Mouse (Mus musculus) lung, embryonic 15.5 days (tissue): ENCODE data around the gene Luc7l2. TPM values are rescaled to one million over a fixed set of nuclear protein-coding genes. Genes with fewer than 3 reads are reported as not detected.

Experiments
- ATAC-seq: fragments of 200-750 bp; cut with Nextera tagmentation; 2 replicates; pipeline ENCODE4 v1.8.0; 2017; ENCODE audit warnings: moderate number of reproducible peaks, borderline replicate concordance; ENCODE audit not compliant: low FRiP score, low TSS enrichment; ENCODE audit errors: extremely low read depth
- H3K27ac ChIP-seq: fragments of 300-500 bp; sonication (generic); 2 replicates; pipeline ENCODE4 v1.5.1; 2015; ENCODE audit warnings: moderate library complexity, mild to moderate bottlenecking, inconsistent platforms
- H3K27me3 ChIP-seq: fragments of 300-500 bp; sonication (generic); 2 replicates; pipeline ENCODE4 v1.6.1; 2015; ENCODE audit warnings: inconsistent platforms
- H3K36me3 ChIP-seq: fragments of 300-500 bp; sonication (generic); 2 replicates; pipeline ENCODE4 v1.6.1; 2015; ENCODE audit warnings: inconsistent platforms
- H3K4me1 ChIP-seq: fragments of 300-500 bp; sonication (generic); 2 replicates; pipeline ENCODE4 v1.6.1; 2015; ENCODE audit warnings: inconsistent platforms
- H3K4me2 ChIP-seq: fragments of 300-500 bp; sonication (generic); 2 replicates; pipeline ENCODE4 v1.6.1; 2015; ENCODE audit warnings: inconsistent platforms, mild to moderate bottlenecking, moderate library complexity
- H3K4me3 ChIP-seq: fragments of 300-500 bp; sonication (generic); 2 replicates; pipeline ENCODE4 v1.5.1; 2015; ENCODE audit warnings: mild to moderate bottlenecking, inconsistent platforms
- H3K9ac ChIP-seq: fragments of 300-500 bp; sonication (generic); 2 replicates; pipeline ENCODE4 v1.6.1; 2015; ENCODE audit warnings: inconsistent platforms
- H3K9me3 ChIP-seq: fragments of 300-500 bp; sonication (generic); 2 replicates; pipeline ENCODE4 v1.6.1; 2016; ENCODE audit warnings: inconsistent platforms
- WGBS: fragments of 180-500 bp; shearing (Covaris S2); methylation state at CpG from one replicate; pipeline ENCODE4 v1.1.7; 2015; 5-methylcytosine and 5-hydroxymethylcytosine counted together
- polyA plus RNA-seq: library from polyadenylated mRNA; unstranded; fragments of >200 nt; fragmentation: Nextera tagmentation; extraction: Ambion mirVana; gene quantifications from 2 replicates; pipeline ENCODE4 v1.2.1, GENCODE M21; 2015

The Luc7l2 gene
- polyA plus RNA-seq, 1 experiment from 2014 or later: 35.8 TPM

DNA sequence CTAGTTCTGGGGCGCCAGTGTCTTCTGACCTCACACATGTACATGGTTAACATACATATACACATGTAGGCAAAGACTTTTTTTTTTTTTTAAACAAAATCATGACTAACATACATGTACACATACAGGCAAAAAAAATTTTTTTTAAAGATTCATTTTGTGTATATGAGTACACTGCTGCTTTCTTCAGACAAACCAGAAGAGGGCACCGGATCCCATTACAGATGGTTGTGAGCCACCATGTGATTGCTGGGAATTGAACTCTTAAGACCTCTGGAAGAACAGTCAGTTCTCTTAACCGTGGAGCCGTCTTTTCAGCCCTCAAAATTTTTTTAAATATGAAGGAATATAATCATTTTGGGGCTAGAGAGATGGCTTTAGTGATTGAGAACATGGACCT, 46.3 kb downstream of the Luc7l2 start:
- no peak for ATAC-seq
- Histone ChIP-seq H3K4me3 (no peak overlapping the region), H3K9me3 (no peaks in the 10 kb centered on the region), H3K27me3 (no peaks in the 10 kb centered on the region), H3K4me2 (no peak overlapping the region), H3K27ac (no peak overlapping the region), H3K9ac (no peak overlapping the region), H3K4me1 (no peaks in the 10 kb centered on the region), H3K36me3 (peaks cover 52% of the 10 kb centered on the region)
- WGBS: 88% methylated on average over 4 of the region's 4 CpGs

DNA sequence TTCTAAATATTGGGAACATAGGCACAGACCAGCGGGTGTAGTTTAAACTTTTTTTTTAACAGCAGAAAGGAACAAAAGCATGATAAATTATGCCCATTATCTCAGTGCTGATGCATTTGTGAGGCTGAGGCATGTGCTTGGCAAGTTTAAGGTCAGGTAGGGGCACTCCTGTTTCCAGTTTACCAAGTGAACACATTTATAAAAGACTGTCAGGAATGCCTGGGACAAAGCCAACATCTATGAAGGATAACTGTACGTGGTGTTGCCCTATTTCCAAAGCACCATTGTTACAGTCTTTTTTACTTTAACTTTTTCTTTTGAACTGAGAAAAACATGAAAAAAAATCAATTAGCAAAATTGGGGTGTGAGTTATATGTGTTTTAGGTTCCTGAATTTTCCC, 58.8 kb downstream of the Luc7l2 start:
- Histone ChIP-seq H3K27me3 (no peaks in the 10 kb centered on the region), H3K36me3 (peaks cover 46% of the 10 kb centered on the region), H3K4me2 (no peak overlapping the region), H3K4me1 (no peaks in the 10 kb centered on the region), H3K9ac (no peak overlapping the region), H3K27ac (no peak overlapping the region), H3K4me3 (no peak overlapping the region), H3K9me3 (no peaks in the 10 kb centered on the region)
- 71% methylated on average over 2 of the region's 2 CpGs for WGBS
- no peak for ATAC-seq

DNA sequence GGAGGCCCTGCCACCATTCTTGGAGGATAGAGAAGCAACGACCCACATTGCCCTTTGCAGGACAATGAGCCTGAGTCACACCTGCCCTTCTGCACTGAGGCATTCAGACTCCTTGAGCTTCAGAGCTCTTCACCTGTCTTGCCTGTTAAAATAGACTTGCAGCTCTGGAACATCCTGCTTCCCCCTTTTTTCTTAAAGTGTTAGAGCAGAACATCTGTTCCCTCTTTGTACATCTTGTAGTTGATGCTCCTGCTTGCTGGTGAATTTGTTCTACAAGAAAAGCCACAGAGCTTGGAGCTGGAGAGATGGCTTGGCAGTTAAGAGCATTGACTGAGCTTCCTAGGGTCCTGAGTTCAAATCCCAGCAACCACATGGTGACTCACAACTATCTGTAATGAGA, 71.3 kb downstream of the Luc7l2 start:
- no peaks in the 10 kb centered on the region for H3K4me1 ChIP-seq
- no peak overlapping the region for H3K9ac ChIP-seq
- H3K27me3 ChIP-seq: no peaks in the 10 kb centered on the region
- no peak overlapping the region for H3K4me3 ChIP-seq
- H3K4me2 ChIP-seq: no peak overlapping the region
- WGBS: 87% methylated on average over 1 of the region's 1 CpGs
- H3K9me3 ChIP-seq: no peaks in the 10 kb centered on the region; the same call in 1 of the 2 replicates
- H3K36me3 ChIP-seq: peaks cover 29% of the 10 kb centered on the region
- no peak overlapping the region for H3K27ac ChIP-seq
- no peak for ATAC-seq

DNA sequence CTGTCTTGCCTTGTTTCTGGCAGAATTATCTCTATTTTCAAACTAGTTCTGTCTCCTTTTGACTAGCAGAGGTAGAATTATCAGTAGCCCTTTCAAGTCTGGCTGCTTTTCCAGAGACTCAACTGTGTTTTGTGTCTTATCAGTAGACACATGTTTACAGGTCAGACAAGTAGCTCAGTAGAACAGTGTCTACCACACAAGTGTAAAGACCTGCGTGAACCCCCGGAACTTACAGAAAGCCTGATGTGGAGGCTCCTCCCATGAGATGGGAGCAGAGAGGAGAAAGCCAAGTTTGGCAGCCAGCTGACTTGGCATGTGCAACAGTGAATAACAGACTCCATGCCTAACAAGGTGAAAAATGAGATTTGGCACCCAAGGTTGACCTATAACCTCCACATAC, 72.3 kb downstream of the Luc7l2 start:
- no peak for ATAC-seq

DNA sequence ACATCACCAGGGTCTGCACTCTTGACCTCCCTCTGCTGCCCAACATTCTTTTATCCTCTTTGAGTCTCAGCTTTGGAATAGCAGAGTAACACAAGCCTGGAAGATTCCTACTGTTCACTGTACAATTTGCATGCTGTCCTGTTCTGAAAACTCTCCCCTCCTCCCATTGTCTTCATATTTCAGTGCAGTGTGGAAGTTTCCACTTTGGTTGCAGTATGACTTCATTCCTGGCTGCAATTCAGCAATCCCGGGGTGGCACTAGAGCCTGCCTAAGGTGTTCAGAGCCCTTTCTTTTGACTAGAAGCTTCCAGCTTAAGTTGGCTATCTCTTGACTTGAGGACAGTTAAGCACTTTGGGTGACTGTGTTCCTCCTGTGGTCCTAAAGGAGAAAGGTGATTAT, 73.3 kb downstream of the Luc7l2 start:
- Histone ChIP-seq H3K9me3 (no peaks in the 10 kb centered on the region), H3K9ac (no peak overlapping the region), H3K4me3 (no peak overlapping the region), H3K27ac (no peak overlapping the region), H3K27me3 (no peaks in the 10 kb centered on the region), H3K4me2 (no peak overlapping the region), H3K36me3 (peaks cover 11% of the 10 kb centered on the region), H3K4me1 (no peaks in the 10 kb centered on the region)
- 47% methylated on average over 1 of the region's 1 CpGs for WGBS
- no peak for ATAC-seq

More for the DNA sequence above, 72.3 kb downstream of the Luc7l2 start:
- Histone ChIP-seq H3K4me3 (no peak overlapping the region), H3K9me3 (no peaks in the 10 kb centered on the region; the same call in 1 of the 2 replicates), H3K27ac (no peak overlapping the region), H3K4me2 (no peak overlapping the region), H3K4me1 (no peaks in the 10 kb centered on the region), H3K36me3 (peaks cover 20% of the 10 kb centered on the region), H3K27me3 (no peaks in the 10 kb centered on the region), H3K9ac (no peak overlapping the region)
- WGBS: 40% methylated on average over 2 of the region's 2 CpGs

DNA sequence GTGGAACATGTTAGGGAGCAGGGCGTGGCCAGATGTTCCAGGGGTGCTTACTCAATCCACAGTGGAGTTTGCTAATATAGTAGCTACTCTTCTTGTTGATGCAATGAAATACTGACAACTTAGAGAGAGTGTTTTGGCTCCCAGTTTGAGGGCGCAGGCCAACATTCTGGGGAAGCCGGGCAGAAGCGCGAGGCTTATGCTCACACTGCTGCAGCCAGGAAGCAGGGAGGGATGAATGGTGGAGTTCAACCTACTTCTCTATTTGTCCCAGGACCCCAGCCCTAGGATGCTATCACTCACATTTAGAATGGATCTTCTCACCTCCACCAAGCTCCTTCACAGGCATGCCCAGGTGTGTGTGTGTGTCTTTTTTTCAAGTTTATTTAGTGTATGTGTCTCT, 75.0 kb downstream of the Luc7l2 start:
- WGBS: 92% methylated on average over 5 of the region's 5 CpGs

DNA sequence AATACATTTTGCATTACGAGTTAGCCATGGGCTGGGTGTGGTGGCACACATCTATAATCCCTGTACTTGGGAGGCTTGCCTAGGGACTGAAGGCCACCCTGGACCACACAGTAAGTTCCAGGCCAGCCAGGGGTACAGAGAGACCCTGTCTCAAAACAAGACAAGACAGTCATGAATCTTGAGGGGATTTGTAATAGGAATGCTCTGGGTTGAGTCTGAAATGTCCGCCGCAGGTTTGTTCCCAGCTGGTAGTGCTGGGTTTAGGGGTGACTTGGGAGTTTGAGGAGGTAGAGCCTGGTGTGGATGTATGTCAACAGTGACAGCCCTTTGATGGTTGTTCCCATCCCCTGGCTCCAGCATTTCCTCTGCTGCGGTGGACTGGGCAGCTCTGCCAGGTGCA, 75.9 kb downstream of the Luc7l2 start:
- no peak overlapping the region for H3K9ac ChIP-seq
- no peaks in the 10 kb centered on the region for H3K9me3 ChIP-seq
- H3K4me1 ChIP-seq: no peaks in the 10 kb centered on the region
- ATAC-seq: no peak
- no peak overlapping the region for H3K4me2 ChIP-seq
- no peaks in the 10 kb centered on the region for H3K27me3 ChIP-seq
- 88% methylated on average over 4 of the region's 4 CpGs for WGBS
- no peak overlapping the region for H3K4me3 ChIP-seq
- H3K27ac ChIP-seq: no peak overlapping the region
- H3K36me3 ChIP-seq: no peaks in the 10 kb centered on the region

More for the DNA sequence above, 75.0 kb downstream of the Luc7l2 start:
- H3K27me3 ChIP-seq: no peaks in the 10 kb centered on the region
- H3K4me2 ChIP-seq: no peak overlapping the region
- H3K4me3 ChIP-seq: no peak overlapping the region
- H3K36me3 ChIP-seq: no peaks in the 10 kb centered on the region
- no peak for ATAC-seq
- no peak overlapping the region for H3K27ac ChIP-seq
- no peak overlapping the region for H3K9ac ChIP-seq
- no peaks in the 10 kb centered on the region for H3K4me1 ChIP-seq
- no peaks in the 10 kb centered on the region for H3K9me3 ChIP-seq

DNA sequence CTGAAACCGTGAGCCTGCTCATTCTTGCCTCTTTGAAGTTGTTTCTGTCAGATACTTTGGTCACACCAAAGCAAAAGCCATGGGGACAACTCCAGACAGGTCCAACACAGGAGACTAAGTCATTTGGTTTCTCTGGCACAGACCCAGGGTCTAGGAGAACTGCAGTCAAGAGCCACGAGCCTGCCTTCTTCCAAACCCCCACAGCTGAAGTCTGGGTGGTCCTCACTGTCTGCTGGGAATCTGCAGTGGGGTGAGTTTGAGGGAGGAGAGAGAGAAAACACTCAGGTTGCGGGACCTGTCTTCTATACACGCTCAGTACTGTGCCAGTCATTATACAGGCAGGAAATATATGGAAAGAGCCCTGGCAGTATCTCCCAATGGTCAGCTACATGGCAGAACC, 76.4 kb downstream of the Luc7l2 start:
- Histone ChIP-seq H3K9me3 (no peaks in the 10 kb centered on the region), H3K4me2 (no peak overlapping the region), H3K36me3 (no peaks in the 10 kb centered on the region), H3K4me1 (no peaks in the 10 kb centered on the region), H3K9ac (no peak overlapping the region), H3K4me3 (no peak overlapping the region), H3K27ac (no peak overlapping the region), H3K27me3 (no peaks in the 10 kb centered on the region)
- ATAC-seq: no peak
- 69% methylated on average over 4 of the region's 4 CpGs for WGBS

DNA sequence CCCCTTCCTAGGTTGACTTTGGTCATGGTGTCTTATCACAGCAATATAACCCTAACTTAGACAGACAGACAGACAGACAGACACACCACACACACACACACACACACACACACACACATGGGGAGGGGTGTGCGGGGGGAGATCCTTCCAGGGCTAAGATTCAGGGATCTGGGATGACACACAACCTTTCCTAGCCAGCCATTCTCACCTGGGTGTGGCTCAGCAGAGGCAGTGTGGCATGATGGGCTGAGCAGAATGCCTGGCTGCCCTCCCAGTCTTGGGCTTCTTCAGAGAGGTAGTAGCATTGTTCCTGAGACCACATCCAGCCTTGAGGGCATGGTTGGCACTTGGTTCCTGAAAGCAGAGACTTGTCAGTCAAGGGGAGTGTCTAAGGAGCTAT, 78.4 kb downstream of the Luc7l2 start:
- 82% methylated on average over 1 of the region's 1 CpGs for WGBS
- ATAC-seq: no peak
- H3K9me3 ChIP-seq: no peaks in the 10 kb centered on the region

DNA sequence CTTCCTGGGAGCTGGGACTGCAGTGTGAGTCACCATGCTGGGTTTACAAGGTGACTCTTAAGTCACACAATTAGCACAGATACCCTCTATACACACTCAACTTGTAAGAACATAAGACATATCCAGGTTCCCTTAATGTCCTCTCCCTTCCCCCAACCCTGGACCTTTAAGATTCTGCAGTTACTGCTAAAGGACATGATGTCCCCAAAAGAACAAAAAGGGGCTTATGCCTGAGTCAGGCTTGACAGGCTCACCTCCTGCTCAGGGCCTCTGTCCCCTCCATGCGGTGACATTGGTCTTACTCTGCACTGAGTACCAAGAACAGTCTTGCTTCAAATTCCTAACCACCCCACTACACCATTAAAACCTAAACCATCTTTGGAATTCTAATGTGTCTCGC, 81.7 kb downstream of the Luc7l2 start:
- no peaks in the 10 kb centered on the region for H3K36me3 ChIP-seq
- peaks cover 23% of the 10 kb centered on the region for H3K4me1 ChIP-seq
- no peak for ATAC-seq
- H3K9me3 ChIP-seq: no peaks in the 10 kb centered on the region
- no peak overlapping the region for H3K4me2 ChIP-seq
- H3K27me3 ChIP-seq: peaks cover 48% of the 10 kb centered on the region
- 84% methylated on average over 2 of the region's 2 CpGs for WGBS
- H3K27ac ChIP-seq: no peak overlapping the region
- no peak overlapping the region for H3K4me3 ChIP-seq
- H3K9ac ChIP-seq: no peak overlapping the region

More for the DNA sequence above, 78.4 kb downstream of the Luc7l2 start:
- peaks cover 15% of the 10 kb centered on the region for H3K27me3 ChIP-seq
- no peaks in the 10 kb centered on the region for H3K36me3 ChIP-seq
- H3K4me1 ChIP-seq: no peaks in the 10 kb centered on the region
- no peak overlapping the region for H3K27ac ChIP-seq
- no peak overlapping the region for H3K9ac ChIP-seq
- no peak overlapping the region for H3K4me2 ChIP-seq
- H3K4me3 ChIP-seq: no peak overlapping the region

DNA sequence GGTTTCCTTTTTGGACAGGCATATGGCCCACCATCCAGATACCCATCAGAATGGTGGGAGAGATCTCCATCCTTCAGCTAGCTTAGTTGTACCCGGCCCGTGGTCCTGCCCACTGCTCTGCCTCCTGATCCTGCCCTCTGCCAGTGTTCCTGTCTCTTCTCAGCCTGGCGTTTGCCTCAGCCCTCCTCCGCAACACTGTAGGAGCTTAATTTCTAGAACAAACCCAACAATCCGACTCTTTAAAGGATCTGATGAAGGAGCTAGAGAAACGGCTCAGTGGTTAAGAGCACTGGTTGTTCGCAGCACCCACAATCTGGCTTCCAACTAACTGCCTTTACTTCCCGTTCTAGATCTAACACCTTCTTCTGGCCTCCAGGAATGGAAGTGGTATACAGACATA, 83.3 kb downstream of the Luc7l2 start:
- Histone ChIP-seq H3K4me1 (peaks cover 23% of the 10 kb centered on the region), H3K9me3 (no peaks in the 10 kb centered on the region), H3K27ac (no peak overlapping the region), H3K9ac (no peak overlapping the region), H3K36me3 (no peaks in the 10 kb centered on the region), H3K4me2 (no peak overlapping the region), H3K27me3 (peaks cover 62% of the 10 kb centered on the region), H3K4me3 (no peak overlapping the region)
- WGBS: 81% methylated on average over 8 of the region's 8 CpGs
- ATAC-seq: no peak

DNA sequence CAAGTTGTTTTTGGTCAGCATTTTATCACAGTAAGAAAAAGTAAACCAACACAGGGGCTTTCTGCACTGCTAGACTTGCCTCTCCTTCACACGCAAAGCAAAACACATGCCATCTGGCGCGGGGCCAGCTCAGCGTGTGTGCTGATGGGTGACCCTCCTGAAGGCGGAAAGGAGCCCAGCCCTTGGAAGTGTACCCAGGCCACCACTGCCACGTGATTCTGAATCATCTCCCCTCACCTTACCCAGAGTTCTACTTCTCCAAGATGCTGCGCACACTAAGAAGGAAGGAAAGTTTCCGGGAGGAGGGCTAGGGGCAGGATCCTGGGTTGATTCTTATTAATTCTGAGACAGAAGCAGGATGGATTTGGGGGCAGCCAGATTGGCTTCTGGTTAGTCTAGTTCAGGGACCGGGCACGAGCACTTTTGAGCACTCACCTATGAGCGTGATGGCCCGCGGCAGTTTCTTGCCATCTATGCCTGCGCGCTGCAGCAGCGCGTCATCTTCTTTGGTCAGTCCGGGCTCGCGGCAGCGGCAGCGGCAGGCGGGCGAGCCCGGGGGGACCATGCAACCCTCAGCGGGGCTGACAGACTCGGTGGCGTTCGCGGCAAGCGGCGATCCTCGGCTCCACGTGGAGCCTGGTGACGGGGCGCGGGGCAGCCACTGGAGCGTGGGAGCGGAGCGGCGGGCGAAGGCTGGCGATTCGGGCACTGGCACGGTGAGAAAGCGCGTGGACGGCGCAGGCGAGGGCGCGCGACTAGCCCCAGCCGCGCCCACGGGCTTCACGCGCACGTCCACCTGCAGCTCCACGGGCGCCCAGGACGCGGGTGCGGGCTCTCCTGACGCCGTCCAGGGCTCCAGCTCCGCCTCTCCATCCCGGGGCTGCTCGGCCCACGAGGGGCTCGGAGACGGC, 85.1 kb downstream of the Luc7l2 start:
- Histone ChIP-seq H3K4me3 (peak overlapping the region; percentile 53), H3K9me3 (no peaks in the 10 kb centered on the region), H3K4me2 (peak overlapping the region; percentile 100), H3K36me3 (no peaks in the 10 kb centered on the region), H3K4me1 (peaks cover 23% of the 10 kb centered on the region), H3K27me3 (peaks cover 78% of the 10 kb centered on the region), H3K27ac (no peak overlapping the region), H3K9ac (peak overlapping the region; percentile 47)
- WGBS: 2% methylated on average over 71 of the region's 72 CpGs
- peak; percentile 57; the same call in 1 of the 2 replicates for ATAC-seq
